Mouse (Mus musculus) ES-E14 (cell line): ENCODE measurements around the gene Spire2. TPM values are rescaled to one million over a fixed set of nuclear protein-coding genes. Genes with fewer than 3 reads are reported as not detected.

Experiments used
- DNase-seq: peaks from one replicate; pipeline ENCODE4 v3.0.0-alpha.2; 2013; ENCODE audit warnings: low read depth, low spot score
- H3K27ac ChIP-seq: 2 replicates; pipeline ENCODE4 v1.5.1; 2012; ENCODE audit warnings: low read depth, mild to moderate bottlenecking, low read length, moderate library complexity, mixed read lengths; ENCODE audit not compliant: poor library complexity, insufficient read depth, severe bottlenecking
- H3K36me3 ChIP-seq: 2 replicates; pipeline ENCODE4 v1.6.1; 2012; ENCODE audit warnings: mild to moderate bottlenecking, low read length, moderate library complexity, mixed read lengths; ENCODE audit not compliant: control insufficient read depth, poor library complexity, insufficient read depth, severe bottlenecking
- H3K4me1 ChIP-seq, 2 experiments: fragments of 150-350 bp in 1 of 2; sonication (generic) in 1 of 2; 2 replicates each; pipeline ENCODE4 v1.6.1; 2012; ENCODE audit warnings: low read length in 2 of 2, mild to moderate bottlenecking in 1 of 2, mixed read lengths in 1 of 2; ENCODE audit not compliant: control insufficient read depth in 2 of 2, insufficient read depth in 2 of 2, poor library complexity in 1 of 2
- H3K4me3 ChIP-seq, 2 experiments: fragments of 150-350 bp in 1 of 2; sonication (generic) in 1 of 2; 2 replicates each; pipeline ENCODE4 v1.5.1; 2012; ENCODE audit warnings: low read length in 2 of 2, low read depth in 1 of 2, mild to moderate bottlenecking in 1 of 2, mixed read lengths in 1 of 2; ENCODE audit not compliant: insufficient read depth in 1 of 2, poor library complexity in 1 of 2, severe bottlenecking in 1 of 2
- H3K9ac ChIP-seq: 2 replicates; pipeline ENCODE4 v1.6.1; 2012; ENCODE audit warnings: low read depth, mild to moderate bottlenecking, low read length, mixed read lengths; ENCODE audit not compliant: poor library complexity, insufficient read depth, severe bottlenecking
- H3K9me3 ChIP-seq: fragments of 150-350 bp; sonication (generic); 2 replicates; pipeline ENCODE4 v1.6.1; 2012; ENCODE audit warnings: low read depth, mild to moderate bottlenecking, low read length; ENCODE audit not compliant: control insufficient read depth, insufficient read depth
- CHD2 ChIP-seq: IDR thresholded peaks from 2 replicates; pipeline ENCODE4 v1.6.1; 2014; ENCODE audit warnings: mild to moderate bottlenecking, low read depth, low read length, inconsistent platforms
- HCFC1 ChIP-seq: IDR thresholded peaks from 2 replicates; pipeline ENCODE4 v1.6.1; 2012; ENCODE audit warnings: low read length, inconsistent platforms, borderline replicate concordance; ENCODE audit not compliant: insufficient read depth
- MAFK ChIP-seq: IDR thresholded peaks from 2 replicates; pipeline ENCODE4 v1.6.1; 2014; ENCODE audit warnings: mild to moderate bottlenecking, low read depth, low read length, inconsistent platforms; ENCODE audit not compliant: insufficient read depth
- ZC3H11A ChIP-seq: IDR thresholded peaks from 2 replicates; pipeline ENCODE4 v1.6.1; 2012; ENCODE audit warnings: low read depth, mild to moderate bottlenecking, inconsistent platforms, low read length, borderline replicate concordance
- ZNF384 ChIP-seq: IDR thresholded peaks from 2 replicates; pipeline ENCODE4 v1.6.1; 2012; ENCODE audit warnings: low read depth, low read length, inconsistent platforms
- in situ Hi-C, 2 experiments: fragments of 600-800 bp; cut with MboI; formaldehyde crosslinking; loops; one replicate each; pipeline ENCODE4 v1.15.1; 2025; ENCODE audit warnings: low sequenced_read_pairs in 2 of 2, inconsistent platforms in 1 of 2; ENCODE audit not compliant: unreplicated experiment in 2 of 2
- total RNA-seq: library from RNA; depleted of rRNA; stranded (reverse); fragments of 300-350 nt; gene quantifications from 2 replicates; pipeline ENCODE4 v1.2.3, GENCODE M21; 2012

Gene Spire2
- total RNA-seq, 1 experiment = 8.8 TPM

- no peak overlapping the region for H3K27ac ChIP-seq
- no peaks in the 10 kb centered on the region; a peak in 1 of 4 replicates for H3K4me1 ChIP-seq
- in situ Hi-C loops = no loop called here
- no peak overlapping the region for H3K9ac ChIP-seq
- peaks cover 58% of the 10 kb centered on the region for H3K36me3 ChIP-seq
- no peaks in the 10 kb centered on the region for H3K9me3 ChIP-seq
- no peak overlapping the region for H3K4me3 ChIP-seq
- DNase-seq = no peak
- TF ChIP-seq ZC3H11A (no peak), MAFK (no peak), ZNF384 (no peak), HCFC1 (no peak), CHD2 (no peak)
Measured at GRCm38 (mm10) chr8:123387801-123388200, 55.3 kb downstream of the Spire2 start.

- H3K9ac ChIP-seq = no peak overlapping the region
- H3K27ac ChIP-seq = no peak overlapping the region
- H3K4me3 ChIP-seq = no peak overlapping the region
- peaks cover 58% of the 10 kb centered on the region for H3K36me3 ChIP-seq
- no peaks in the 10 kb centered on the region; a peak in 1 of 4 replicates for H3K4me1 ChIP-seq
- no peak for DNase-seq
- in situ Hi-C loops = no loop called here
- H3K9me3 ChIP-seq = no peaks in the 10 kb centered on the region
- TF ChIP-seq ZC3H11A (no peak), CHD2 (no peak), ZNF384 (no peak), MAFK (no peak), HCFC1 (no peak)
Measured at GRCm38 (mm10) chr8:123389026-123389425, 56.5 kb downstream of the Spire2 start.

GRCm38 (mm10) chr8:123398308-123398707 is 65.8 kb downstream of the Spire2 start:
- no peak overlapping the region for H3K27ac ChIP-seq
- H3K9me3 ChIP-seq = no peaks in the 10 kb centered on the region
- peaks cover 59% of the 10 kb centered on the region for H3K36me3 ChIP-seq
- in situ Hi-C loops = no loop called here
- no peak overlapping the region for H3K9ac ChIP-seq
- H3K4me1 ChIP-seq = no peaks in the 10 kb centered on the region
- no peak overlapping the region for H3K4me3 ChIP-seq
- no peak for DNase-seq
- TF ChIP-seq ZNF384 (no peak), HCFC1 (no peak), ZC3H11A (no peak), CHD2 (no peak), MAFK (no peak)

- no peak overlapping the region for H3K4me3 ChIP-seq
- H3K36me3 ChIP-seq = peaks cover 33% of the 10 kb centered on the region
- TF ChIP-seq ZC3H11A (no peak), CHD2 (no peak), MAFK (no peak), ZNF384 (no peak), HCFC1 (no peak)
- in situ Hi-C loops = no loop called here
- no peak overlapping the region for H3K27ac ChIP-seq
- H3K4me1 ChIP-seq = peaks cover 0 to 2% of the 10 kb centered on the region in 2 experiments; a peak in 1 of 4 replicates
- no peak overlapping the region for H3K9ac ChIP-seq
- no peak for DNase-seq
- H3K9me3 ChIP-seq = no peaks in the 10 kb centered on the region
Measured at GRCm38 (mm10) chr8:123401936-123402335, 69.4 kb downstream of the Spire2 start.

- Histone ChIP-seq H3K27ac (no peak overlapping the region), H3K9me3 (no peaks in the 10 kb centered on the region), H3K9ac (no peak overlapping the region), H3K36me3 (peaks cover 31% of the 10 kb centered on the region), H3K4me3 (no peak overlapping the region), H3K4me1 (peaks cover 0 to 5% of the 10 kb centered on the region in 2 experiments; a peak in 1 of 4 replicates)
- in situ Hi-C loops = no loop called here
- TF ChIP-seq HCFC1 (no peak), ZNF384 (no peak), ZC3H11A (no peak)
- DNase-seq = no peak
Measured at GRCm38 (mm10) chr8:123402730-123403326, 70.3 kb downstream of the Spire2 start.
